Mouse (Mus musculus) MEL-GATA-1-ER (cell line): ENCODE measurements around the gene Usp47.

Source experiments
- DNase-seq: peaks from one replicate; pipeline ENCODE4 v3.0.0-alpha.2; 2012; ENCODE audit warnings: low read depth; ENCODE audit errors: extremely low read depth

Usp47 gene

GRCm38 (mm10) chr7:112023150-112023600, at the start of gene Usp47:
Usp47 (plus strand) TSS chr7:112023504.
- DNase-seq = peak; percentile 19

- no peak for DNase-seq
Measured at GRCm38 (mm10) chr7:111976401-111976800, 46.9 kb upstream of the Usp47 start.

GRCm38 (mm10) chr7:111977871-111978270, 45.4 kb upstream of the Usp47 start:
- no peak for DNase-seq

DNA sequence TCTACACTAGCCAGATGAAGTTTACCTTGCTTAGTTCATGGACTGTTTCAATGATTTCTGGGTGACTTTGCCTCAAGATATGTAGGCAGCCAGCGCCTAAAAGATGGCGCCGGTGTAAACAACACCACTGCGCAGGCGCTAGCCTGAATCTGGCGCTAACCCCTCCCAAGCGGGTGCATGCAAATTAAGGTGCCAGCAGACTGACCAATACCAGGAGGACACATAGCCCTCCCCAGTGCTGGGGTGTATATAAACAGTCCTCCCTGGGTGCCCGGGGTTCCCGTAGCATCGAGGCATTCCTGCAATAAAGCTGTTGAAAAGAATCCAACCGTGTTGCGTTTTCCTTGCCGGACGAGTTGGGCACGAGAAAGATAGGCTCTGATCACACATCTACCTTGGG, 41.0 kb upstream of the Usp47 start:
- no peak for DNase-seq

- DNase-seq = no peak
Measured at GRCm38 (mm10) chr7:111984530-111984929, 38.8 kb upstream of the Usp47 start.

DNA sequence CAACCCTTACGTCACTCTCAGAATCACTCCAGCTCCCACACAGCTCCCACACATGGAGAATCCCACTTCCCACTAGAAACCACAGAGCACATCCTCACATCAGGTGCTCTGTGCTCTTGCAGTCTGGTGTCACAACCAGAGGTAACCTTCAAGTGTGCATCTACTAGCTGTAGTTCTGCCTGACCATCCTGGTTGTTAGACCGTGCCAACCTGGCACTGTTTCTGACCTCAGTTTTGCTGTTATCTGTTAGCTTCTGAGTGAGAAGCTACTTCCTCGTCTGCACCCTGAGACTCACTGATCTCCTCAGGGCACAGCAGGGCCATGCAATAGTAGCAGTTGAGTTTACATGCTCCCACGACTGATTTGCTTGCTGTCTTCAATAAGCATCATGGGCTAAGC, 38.0 kb upstream of the Usp47 start:
- no peak for DNase-seq

- no peak for DNase-seq
Measured at GRCm38 (mm10) chr7:111986906-111987305, 36.4 kb upstream of the Usp47 start.

GRCm38 (mm10) chr7:111997441-111997840, 25.9 kb upstream of the Usp47 start:
- no peak for DNase-seq

DNA sequence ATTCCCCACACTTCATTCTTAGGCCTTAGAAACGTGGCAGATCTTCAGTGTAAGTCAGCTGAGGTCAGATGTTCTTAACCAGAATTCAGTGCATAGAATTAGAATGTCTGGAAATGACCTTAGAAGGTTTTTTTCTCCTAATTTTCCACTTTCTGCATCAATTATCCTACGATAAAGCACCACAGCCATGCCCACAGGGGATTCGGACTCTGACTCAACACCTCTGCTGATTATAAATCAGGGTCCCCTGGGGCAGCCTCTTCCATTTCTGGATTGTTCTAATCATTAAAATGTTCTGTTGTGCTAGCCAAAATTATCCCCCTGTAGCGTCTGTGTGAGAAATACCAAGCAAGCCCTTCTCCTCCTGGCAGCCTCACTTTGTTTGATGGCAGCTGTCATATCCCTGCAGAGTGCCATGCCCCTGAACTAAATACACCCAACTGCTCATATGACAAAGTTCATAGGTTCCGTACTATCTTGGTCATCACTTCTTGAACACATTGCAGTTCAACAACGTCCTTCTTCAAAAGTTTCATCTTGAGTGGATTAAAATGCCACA, 24.8 kb upstream of the Usp47 start:
- DNase-seq = no peak

DNA sequence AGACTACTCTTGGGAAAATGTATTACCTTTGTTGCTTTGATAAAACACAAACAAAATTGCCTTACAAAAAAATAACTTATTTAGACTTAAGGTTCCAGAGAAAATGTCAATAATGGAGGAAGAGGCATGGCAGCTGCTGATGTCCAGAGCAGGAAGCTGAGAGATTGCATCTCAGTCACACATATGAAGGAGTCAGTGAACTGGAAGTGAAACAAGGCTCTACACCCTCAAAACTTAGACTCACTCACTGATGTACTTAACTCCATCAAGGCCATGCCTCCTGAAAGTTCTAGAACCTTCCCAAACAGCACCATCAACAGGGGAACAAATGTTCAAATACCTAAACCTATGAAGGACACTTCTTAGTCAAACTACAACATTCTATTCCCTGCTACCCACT, 23.9 kb upstream of the Usp47 start:
- DNase-seq = no peak

GRCm38 (mm10) chr7:112000166-112000565, 23.1 kb upstream of the Usp47 start:
- no peak for DNase-seq

DNA sequence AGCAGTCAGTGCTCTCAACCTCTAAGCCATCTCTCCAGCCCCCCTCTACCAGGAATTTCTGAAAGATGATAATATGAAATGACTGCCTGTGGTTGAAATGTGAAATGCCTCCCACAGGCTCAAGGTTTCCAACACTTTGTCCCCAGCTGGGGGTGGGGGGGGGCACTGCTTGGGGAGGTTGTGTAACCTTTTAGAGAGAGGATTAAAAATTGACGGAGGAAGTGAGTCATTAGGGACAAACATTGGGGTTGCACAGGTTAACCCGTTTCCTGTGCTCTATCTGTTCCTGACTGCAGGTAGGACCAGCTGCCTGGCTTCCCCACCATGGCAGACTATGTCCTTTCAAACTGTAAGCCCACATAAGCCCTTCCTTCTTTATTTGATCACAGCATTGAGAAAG, 12.8 kb upstream of the Usp47 start:
- DNase-seq = no peak

GRCm38 (mm10) chr7:112010976-112011375, 12.3 kb upstream of the Usp47 start:
- DNase-seq = no peak

GRCm38 (mm10) chr7:112012102-112012501, 11.2 kb upstream of the Usp47 start:
- no peak for DNase-seq

- DNase-seq = no peak
Measured at GRCm38 (mm10) chr7:112012621-112013177, 10.6 kb upstream of the Usp47 start.

DNA sequence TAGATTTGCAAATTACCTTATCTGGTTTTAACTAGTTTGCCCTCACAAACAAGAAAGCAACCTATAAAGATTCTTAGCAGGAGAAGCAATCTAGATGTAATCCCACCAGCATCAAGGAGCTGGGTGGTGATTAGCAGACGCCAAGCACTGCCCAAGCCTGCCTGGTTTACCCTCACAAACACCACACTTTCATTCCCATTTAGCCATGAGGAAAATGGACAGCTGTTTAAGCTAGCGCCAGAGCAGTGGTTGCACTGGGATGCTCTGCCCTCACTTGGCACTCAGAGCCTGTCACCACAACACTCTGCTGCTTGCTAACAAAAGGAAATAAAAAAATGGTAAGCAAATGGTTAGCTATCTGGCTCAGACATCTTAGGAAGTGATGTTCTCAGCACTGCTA, 9.2 kb upstream of the Usp47 start:
- no peak for DNase-seq

DNA sequence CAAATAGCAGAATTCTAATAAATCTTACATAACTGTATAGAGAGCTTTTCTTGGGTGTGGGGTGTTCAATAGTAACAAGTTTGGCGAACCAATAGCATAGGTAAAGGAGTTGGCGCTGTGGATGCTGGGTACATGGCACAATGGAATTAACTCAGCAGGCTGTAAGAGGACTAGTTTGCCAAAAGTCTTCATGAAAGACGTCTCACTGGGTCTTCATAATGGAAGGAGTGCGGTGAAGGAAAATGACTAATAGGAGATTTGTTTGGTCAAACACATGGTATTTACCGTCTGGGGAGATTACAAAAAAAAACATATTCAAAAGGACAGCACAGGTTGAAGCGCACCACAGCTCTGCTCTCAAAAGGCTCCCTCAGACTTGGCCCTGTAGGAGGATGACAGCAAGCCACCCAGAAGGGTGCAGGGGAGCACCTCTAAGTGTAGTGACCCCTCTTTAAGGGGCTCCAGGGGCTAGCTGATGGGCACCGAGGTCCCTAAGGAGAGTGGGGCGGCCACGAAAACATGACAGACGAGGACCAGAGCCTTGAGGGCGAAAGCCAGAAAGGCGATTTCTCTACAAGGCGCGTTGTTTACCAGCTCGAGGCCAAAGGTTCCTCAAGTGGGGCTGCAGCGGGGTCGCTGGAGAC, 676 bp upstream of the Usp47 start:
- no peak for DNase-seq

DNA sequence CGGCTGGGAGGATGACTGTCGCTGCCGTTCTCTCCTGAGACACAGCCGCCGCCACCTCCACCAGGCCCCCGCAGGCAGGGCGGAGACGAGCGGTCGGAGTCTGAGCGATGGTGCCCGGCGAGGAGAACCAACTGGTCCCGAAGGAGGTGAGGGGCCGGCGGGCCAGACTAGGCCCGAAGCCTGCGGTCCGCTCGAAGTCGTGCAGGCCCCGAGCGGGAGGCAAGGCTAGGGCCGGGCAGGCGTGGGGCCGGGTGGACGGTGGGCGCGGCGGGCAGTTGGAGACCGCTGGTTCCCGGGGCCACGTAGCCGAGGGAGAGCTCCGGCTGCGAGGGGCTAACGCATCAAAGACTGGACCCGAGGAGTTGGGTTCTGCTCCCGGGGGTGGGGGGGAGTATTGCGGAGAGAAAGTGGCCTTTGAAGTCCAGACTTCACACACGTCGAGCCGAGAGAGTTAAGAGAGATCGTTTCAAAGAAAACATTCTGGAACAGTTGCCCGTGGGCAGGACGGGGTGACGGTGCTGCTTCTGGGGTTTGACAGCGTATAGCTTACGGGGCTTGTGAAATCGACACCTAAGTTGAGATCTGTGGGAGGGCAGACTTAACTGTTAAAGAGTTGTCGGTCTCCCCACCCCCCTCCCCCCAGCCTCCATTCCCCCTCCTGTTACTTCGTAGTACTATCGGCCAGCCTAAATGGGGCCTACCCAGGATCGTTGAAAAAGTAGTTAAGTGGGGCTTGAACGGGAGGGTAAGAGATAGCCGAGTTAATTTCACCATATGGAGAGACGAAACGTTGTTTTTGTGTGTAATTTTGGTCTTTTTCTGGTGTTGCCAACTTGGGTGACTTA, 519 bp downstream of the Usp47 start:
- peak; percentile 38 for DNase-seq

DNA sequence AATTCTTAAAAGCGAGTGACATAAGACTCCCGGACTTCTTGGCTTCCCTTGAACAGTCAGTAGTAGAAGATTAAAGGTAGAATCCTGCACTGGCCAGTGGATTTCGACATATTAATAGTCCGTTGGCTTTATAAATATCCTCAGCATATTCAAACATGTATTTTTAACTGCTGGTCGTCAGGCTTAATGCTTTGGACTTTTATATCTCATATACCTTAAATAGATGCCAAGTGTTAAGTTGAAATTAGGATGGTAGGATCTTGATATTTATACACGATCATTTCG, 1.1 kb downstream of the Usp47 start:
- no peak for DNase-seq

- DNase-seq = no peak
Measured at GRCm38 (mm10) chr7:112024856-112025255, 1.6 kb downstream of the Usp47 start.

DNA sequence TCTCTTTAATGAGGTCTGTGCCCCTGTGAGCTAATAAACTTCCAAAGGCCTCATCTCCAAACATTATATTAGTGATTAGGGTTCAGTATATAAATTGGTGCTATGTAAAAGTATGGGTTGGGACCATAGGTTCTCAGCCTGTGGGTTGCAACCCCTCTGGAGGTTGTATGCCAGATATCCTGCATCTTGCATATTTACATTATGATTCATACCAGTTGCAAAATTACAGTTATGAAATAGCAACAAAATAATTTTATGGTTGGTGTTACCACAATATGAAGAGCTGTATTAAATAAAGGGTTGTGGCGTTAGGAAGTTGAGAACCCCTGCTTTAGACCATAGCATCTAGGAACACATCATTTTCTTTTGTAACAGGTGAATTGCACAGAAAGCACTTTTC, 7.3 kb downstream of the Usp47 start:
- no peak for DNase-seq

DNA sequence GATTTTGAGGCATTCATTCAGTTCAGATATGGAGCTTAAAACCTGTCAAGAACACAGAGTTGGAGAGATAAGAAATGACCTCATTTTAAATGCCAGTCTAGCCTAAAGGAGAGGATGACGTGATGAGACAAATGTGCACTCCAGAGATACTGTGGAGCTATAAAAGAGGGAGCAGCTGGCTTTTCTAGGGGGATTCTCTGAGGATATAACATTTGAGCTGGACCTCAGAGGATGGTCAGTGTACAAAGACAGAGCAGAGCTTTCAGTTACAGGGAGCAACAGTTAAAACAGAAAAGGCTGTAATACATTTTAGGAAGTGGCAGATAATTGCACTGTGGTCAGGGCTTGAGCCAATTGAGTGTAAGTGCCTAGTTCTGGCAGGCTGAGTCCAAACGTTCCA, 12.5 kb downstream of the Usp47 start:
- DNase-seq = no peak
